Mouse (Mus musculus) ES-E14 (cell line): ENCODE data around the gene Elane.

Source experiments
- CHD2 ChIP-seq: IDR thresholded peaks from 2 replicates; pipeline ENCODE4 v1.6.1; 2014; ENCODE audit warnings: mild to moderate bottlenecking, low read depth, low read length, inconsistent platforms
- HCFC1 ChIP-seq: IDR thresholded peaks from 2 replicates; pipeline ENCODE4 v1.6.1; 2012; ENCODE audit warnings: low read length, inconsistent platforms, borderline replicate concordance; ENCODE audit not compliant: insufficient read depth

- TF ChIP-seq HCFC1 (no peak), CHD2 (no peak)
Measured at GRCm38 (mm10) chr10:79914948-79915596, 29.0 kb downstream of the Elane start.
